Mouse (Mus musculus): Measurements from ENCODE around the gene Rtl10.

DNA sequence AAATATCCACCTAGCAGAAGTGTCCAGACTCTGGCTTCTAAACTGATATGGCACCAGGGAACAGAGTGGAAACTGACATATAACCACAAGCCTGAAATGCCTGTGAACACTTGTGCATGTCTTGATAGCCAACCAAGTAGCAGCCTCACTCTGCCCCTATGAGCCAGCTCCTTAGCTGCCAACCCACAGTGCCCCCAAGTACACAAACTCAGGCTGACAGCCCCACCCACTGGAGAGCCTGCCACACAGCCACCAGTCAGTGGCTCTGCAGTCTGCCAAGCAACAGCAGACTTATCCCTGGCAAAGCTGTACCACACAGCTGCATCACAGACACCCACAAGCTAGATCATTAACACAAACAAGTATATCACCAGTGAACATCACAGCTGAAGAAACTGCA, 19.4 kb downstream of the Rtl10 start:
- TF ChIP-seq CTCF (IDR thresholded peaks at IDR 0.05; ENCODE audit: low read depth, low read length) = 0 out of 2 replicates have a peak, but pooled peaks have one; percentile 5
- TF ChIP-seq POLR2A (IDR thresholded peaks at IDR 0.05; ENCODE audit: extremely low read depth, insufficient read depth, low read length) = no peak

All from liver, adult 2 months (tissue).